Mouse (Mus musculus) intestine, embryonic 14.5 days (tissue): ENCODE measurements at regions not wholly inside any gene's neighbourhood (a gene's known extent, or its start where the extent isn't known, plus 50 kb on each side); places are given as distances from the start of the nearest gene placed in this dataset.
A peak's percentile ranks its signal among the peaks of the same experiment; 100 is the strongest.

Experiments used
- ATAC-seq: fragments of 200-750 bp; cut with Nextera tagmentation; replicated peaks from 2 replicates; pipeline ENCODE4 v1.8.0; 2017; ENCODE audit warnings: low read depth, moderate number of reproducible peaks, moderate TSS enrichment, moderate library complexity; ENCODE audit not compliant: low FRiP score, low TSS enrichment
- DNase-seq: peaks from one replicate; pipeline ENCODE4 v3.0.0-alpha.2; 2018; ENCODE audit warnings: low spot score
- H3K27ac ChIP-seq: fragments of 300-500 bp; sonication (generic); 2 replicates; pipeline ENCODE4 v1.5.1; 2014; ENCODE audit warnings: low read depth, mild to moderate bottlenecking, control low read depth
- H3K27me3 ChIP-seq: fragments of 300-500 bp; sonication (generic); replicated peaks from 2 replicates; pipeline ENCODE4 v1.6.1; 2014; ENCODE audit warnings: low read length, control low read depth; ENCODE audit not compliant: control insufficient read depth, insufficient read depth
- H3K36me3 ChIP-seq: fragments of 300-500 bp; sonication (generic); 2 replicates; pipeline ENCODE4 v1.6.1; 2014; ENCODE audit warnings: low read length, control low read depth; ENCODE audit not compliant: control insufficient read depth, insufficient read depth
- H3K4me1 ChIP-seq: fragments of 300-500 bp; sonication (generic); replicated peaks from 2 replicates; pipeline ENCODE4 v1.6.1; 2014; ENCODE audit warnings: low read length, control low read depth, mixed read lengths; ENCODE audit not compliant: control insufficient read depth, insufficient read depth
- H3K4me2 ChIP-seq: fragments of 300-500 bp; sonication (generic); 2 replicates; pipeline ENCODE4 v1.6.1; 2014; ENCODE audit warnings: low read length
- H3K4me3 ChIP-seq: fragments of 300-500 bp; sonication (generic); 2 replicates; pipeline ENCODE4 v1.5.1; 2014; ENCODE audit warnings: low read depth, low read length, control low read depth, mixed read lengths
- H3K9ac ChIP-seq: fragments of 300-500 bp; sonication (generic); 2 replicates; pipeline ENCODE4 v1.6.1; 2014; ENCODE audit warnings: mild to moderate bottlenecking, low read length
- H3K9me3 ChIP-seq: fragments of 300-500 bp; sonication (generic); 2 replicates; pipeline ENCODE4 v1.6.1; 2016; ENCODE audit warnings: low read length, control low read depth; ENCODE audit not compliant: control insufficient read depth
- WGBS: fragments of 180-500 bp; shearing (Covaris S2); extraction: QIAGEN DNeasy Blood & Tissue Kit; methylation state at CpG from one replicate; pipeline ENCODE4 v1.1.7; 2014; 5-methylcytosine and 5-hydroxymethylcytosine counted together

GRCm38 (mm10) chr8:75353786-75354185 is 52.6 kb downstream of the Gm10358 start:
- Histone ChIP-seq H3K4me3 (no peak overlapping the region), H3K27me3 (no peaks in the 10 kb centered on the region), H3K9me3 (no peaks in the 10 kb centered on the region), H3K4me1 (no peaks in the 10 kb centered on the region), H3K4me2 (no peak overlapping the region), H3K36me3 (no peaks in the 10 kb centered on the region), H3K27ac (no peak overlapping the region), H3K9ac (no peak overlapping the region)
- 53% methylated on average over 1 of the region's 1 CpGs for WGBS
- no peak for ATAC-seq
- DNase-seq: no peak

DNA sequence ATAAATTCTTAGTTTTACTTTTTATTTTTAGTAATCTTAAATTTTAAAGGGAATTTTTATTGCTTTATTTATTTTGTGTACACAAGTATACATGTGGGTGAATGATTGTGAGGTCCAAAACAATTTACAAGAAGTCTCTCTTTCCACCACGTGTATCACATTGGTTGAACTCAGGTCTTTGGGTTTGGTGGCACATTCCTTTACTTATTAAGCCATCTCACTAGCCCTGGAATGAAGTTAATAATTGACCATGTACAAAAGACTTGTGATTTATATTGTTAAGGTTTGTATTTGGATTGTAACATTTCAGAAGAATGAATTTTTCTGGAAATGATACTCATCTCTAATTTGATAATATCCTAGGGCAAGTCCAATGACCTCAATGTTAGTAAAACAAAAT is 56.2 kb downstream of the Gm10358 start:
- H3K4me2 ChIP-seq: no peak overlapping the region
- no peak overlapping the region for H3K27ac ChIP-seq
- H3K9ac ChIP-seq: no peak overlapping the region
- no peaks in the 10 kb centered on the region for H3K4me1 ChIP-seq
- WGBS: 50% methylated on average over 1 of the region's 1 CpGs
- DNase-seq (no peak), ATAC-seq (no peak)
- H3K27me3 ChIP-seq: no peaks in the 10 kb centered on the region
- H3K4me3 ChIP-seq: no peak overlapping the region
- no peaks in the 10 kb centered on the region for H3K36me3 ChIP-seq
- no peaks in the 10 kb centered on the region for H3K9me3 ChIP-seq

DNA sequence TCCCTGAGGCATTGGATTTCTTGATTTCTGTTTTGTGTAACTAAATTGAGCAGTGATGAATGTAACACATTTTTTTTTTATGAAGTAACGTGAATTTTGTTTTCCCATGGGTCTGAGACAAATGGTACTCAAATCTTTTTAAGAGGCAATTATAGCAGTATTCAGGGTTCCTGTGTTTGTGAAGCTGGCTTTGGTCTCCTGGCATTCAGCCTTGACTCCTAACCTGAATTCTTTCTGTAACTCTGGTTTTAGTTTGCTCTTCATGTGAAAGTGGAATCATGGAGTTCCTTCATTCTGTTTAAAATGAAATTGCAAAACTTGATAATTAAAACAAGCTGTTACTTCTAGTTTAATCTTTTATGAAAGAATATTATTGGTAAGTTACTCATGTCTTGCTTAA is 58.3 kb downstream of the Gm10358 start:
- no peak for ATAC-seq
- Histone ChIP-seq H3K4me3 (no peak overlapping the region), H3K4me2 (no peak overlapping the region), H3K27ac (no peak overlapping the region), H3K9me3 (no peaks in the 10 kb centered on the region), H3K36me3 (no peaks in the 10 kb centered on the region), H3K27me3 (no peaks in the 10 kb centered on the region), H3K4me1 (no peaks in the 10 kb centered on the region), H3K9ac (no peak overlapping the region)
- no peak for DNase-seq
- WGBS: 48% methylated on average over 1 of the region's 1 CpGs

GRCm38 (mm10) chr8:75320614-75321013 is 85.8 kb downstream of the Gm10358 start:
- H3K27me3 ChIP-seq: no peaks in the 10 kb centered on the region
- 63% methylated on average over 1 of the region's 1 CpGs for WGBS
- no peak overlapping the region for H3K9ac ChIP-seq
- H3K27ac ChIP-seq: no peak overlapping the region
- no peak overlapping the region for H3K4me2 ChIP-seq
- H3K9me3 ChIP-seq: no peaks in the 10 kb centered on the region
- DNase-seq: no peak
- H3K4me1 ChIP-seq: no peaks in the 10 kb centered on the region
- ATAC-seq: no peak
- H3K4me3 ChIP-seq: no peak overlapping the region
- no peaks in the 10 kb centered on the region for H3K36me3 ChIP-seq

DNA sequence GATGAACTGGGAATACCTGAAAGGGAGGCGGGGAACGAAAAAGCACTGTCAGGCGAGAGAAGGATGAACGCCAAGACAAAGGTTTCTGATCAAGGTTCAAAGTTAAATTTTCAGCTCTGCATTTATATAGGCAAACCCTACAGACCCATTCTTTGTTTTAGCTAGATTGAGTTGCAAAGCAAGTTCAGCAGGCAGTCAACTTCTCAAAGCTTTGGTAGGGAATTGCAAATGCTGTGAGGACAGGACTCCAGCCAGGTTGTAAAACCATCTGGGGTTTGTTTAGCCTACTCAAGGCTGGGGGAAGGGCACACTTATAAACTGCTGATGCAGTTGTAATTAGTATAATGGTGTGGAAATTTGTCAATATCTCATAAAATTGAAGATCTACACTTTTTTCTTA is 87.9 kb downstream of the Gm10358 start:
- Histone ChIP-seq H3K4me3 (no peak overlapping the region), H3K27me3 (no peaks in the 10 kb centered on the region), H3K36me3 (no peaks in the 10 kb centered on the region), H3K27ac (no peak overlapping the region), H3K4me1 (no peaks in the 10 kb centered on the region), H3K9me3 (no peaks in the 10 kb centered on the region), H3K4me2 (no peak overlapping the region), H3K9ac (no peak overlapping the region)
- DNase-seq (no peak), ATAC-seq (no peak)
- WGBS: 19% methylated on average over 4 of the region's 4 CpGs

GRCm38 (mm10) chr8:75315886-75316285 is 90.5 kb downstream of the Gm10358 start:
- peak; percentile 56 for DNase-seq
- Histone ChIP-seq H3K9me3 (no peaks in the 10 kb centered on the region), H3K27ac (no peak overlapping the region)

GRCm38 (mm10) chr8:75309463-75309862 is 95.7 kb downstream of the Rasd2 start:
- Histone ChIP-seq H3K4me1 (no peaks in the 10 kb centered on the region), H3K27ac (no peak overlapping the region), H3K27me3 (no peaks in the 10 kb centered on the region), H3K4me2 (no peak overlapping the region), H3K9me3 (no peaks in the 10 kb centered on the region), H3K9ac (no peak overlapping the region), H3K4me3 (no peak overlapping the region), H3K36me3 (no peaks in the 10 kb centered on the region)
- WGBS: 76% methylated on average over 2 of the region's 2 CpGs
- no peak for DNase-seq
- ATAC-seq: no peak

More at GRCm38 (mm10) chr8:75315886-75316285, 90.5 kb downstream of the Gm10358 start:
- Histone ChIP-seq H3K4me2 (no peak overlapping the region), H3K9ac (no peak overlapping the region), H3K4me1 (no peaks in the 10 kb centered on the region), H3K4me3 (no peak overlapping the region), H3K36me3 (no peaks in the 10 kb centered on the region), H3K27me3 (no peaks in the 10 kb centered on the region)
- ATAC-seq: peak; percentile 60
- WGBS: 7% methylated on average over 3 of the region's 3 CpGs

DNA sequence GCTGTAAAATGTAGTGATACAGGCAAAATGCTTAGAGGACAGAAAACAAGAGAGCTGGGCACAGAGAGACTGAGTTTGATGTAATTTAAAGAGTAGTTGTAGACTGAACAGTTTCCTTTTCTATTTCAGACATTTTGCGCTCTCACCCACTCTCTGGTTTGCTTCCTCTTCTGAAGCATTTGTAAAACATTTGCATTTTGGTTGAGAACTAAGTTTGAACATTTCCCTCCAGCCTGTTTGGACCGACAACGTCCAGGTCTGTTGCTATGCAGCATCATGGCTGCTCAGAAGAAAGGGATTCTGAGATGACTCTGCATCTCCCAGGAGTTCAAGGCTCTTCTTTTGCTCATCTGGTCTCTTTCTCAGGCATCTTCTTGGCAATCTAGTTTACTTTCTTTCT is 78.2 kb downstream of the Rasd2 start:
- DNase-seq (no peak), ATAC-seq (no peak)
- Histone ChIP-seq H3K4me2 (no peak overlapping the region), H3K36me3 (no peaks in the 10 kb centered on the region), H3K4me1 (no peaks in the 10 kb centered on the region), H3K9ac (no peak overlapping the region), H3K27me3 (no peaks in the 10 kb centered on the region), H3K9me3 (no peaks in the 10 kb centered on the region), H3K27ac (no peak overlapping the region), H3K4me3 (no peak overlapping the region)
- WGBS: 85% methylated on average over 3 of the region's 3 CpGs

DNA sequence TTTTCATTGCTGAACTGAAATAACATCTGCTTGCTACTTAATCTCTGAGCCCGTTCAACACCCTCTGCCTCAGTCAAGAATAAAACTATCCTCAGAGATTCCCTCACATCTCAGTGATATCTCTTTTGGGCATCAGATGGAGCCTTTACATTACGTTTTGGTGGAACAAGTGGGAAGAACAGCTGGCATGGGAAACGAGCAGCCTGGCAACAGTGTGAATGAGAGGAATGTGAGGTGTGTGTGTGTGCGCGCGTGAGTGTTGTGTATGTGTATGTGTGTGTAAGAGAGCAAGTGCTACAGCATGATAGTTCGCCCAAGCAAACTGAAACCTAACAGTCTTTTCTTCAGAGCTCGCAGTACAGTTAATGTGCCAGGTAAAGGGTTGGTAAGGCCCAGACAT is 76.2 kb downstream of the Rasd2 start:
- Histone ChIP-seq H3K27ac (no peak overlapping the region), H3K9ac (no peak overlapping the region), H3K27me3 (no peaks in the 10 kb centered on the region), H3K4me3 (no peak overlapping the region), H3K36me3 (no peaks in the 10 kb centered on the region), H3K4me1 (no peaks in the 10 kb centered on the region), H3K4me2 (no peak overlapping the region), H3K9me3 (no peaks in the 10 kb centered on the region)
- DNase-seq: no peak
- WGBS: 84% methylated on average over 8 of the region's 8 CpGs
- no peak for ATAC-seq
